Mouse (Mus musculus): ENCODE measurements around the gene Myo1g. TPM values are rescaled to one million over a fixed set of nuclear protein-coding genes. Genes with fewer than 3 reads are reported as not detected.

Myo1g gene
- total and polyA plus RNA-seq, 2 experiments from 2014 or later: 0.62 to 1.5 TPM

DNA sequence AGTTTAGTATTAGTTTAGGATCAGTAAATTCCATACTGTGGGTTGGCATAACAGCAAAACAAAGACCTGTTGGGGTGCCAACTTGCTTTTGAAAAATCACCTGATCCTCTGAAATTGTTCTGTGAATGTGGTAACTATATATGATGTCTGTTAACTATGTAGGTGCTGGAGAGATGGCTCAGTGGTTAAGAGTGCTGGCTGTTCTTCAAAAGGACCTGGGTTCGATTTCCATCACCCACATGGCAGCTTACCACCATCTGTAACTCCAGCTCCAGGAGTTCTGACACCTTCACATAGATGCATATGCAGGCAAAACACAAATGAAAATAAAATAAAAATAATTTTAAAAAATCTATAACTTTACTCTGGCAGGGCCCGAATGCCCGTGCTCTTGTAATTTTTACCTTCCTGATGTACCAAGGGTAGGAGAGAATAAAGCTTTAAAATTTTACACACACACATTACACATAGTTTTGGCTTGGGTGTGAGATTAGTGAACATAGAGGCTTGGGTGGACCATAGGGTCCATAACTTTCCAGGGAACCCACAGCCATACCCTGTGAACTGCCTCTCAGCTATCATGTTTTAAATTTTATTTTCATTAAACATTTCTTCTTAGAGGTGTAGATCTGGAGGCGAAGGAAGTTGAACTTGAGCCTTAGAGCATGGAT is 24.6 kb upstream of the Myo1g start:
- WGBS: 95% methylated on average over 4 of the region's 4 CpGs
- Histone ChIP-seq H3K27me3 (ENCODE audit: insufficient read depth, low read length) (no peaks in the 10 kb centered on the region), H3K4me3 (ENCODE audit: low read depth, low read length) (no peak overlapping the region), H3K27ac (ENCODE audit: low read depth, low read length) (no peak overlapping the region), H3K9me3 (ENCODE audit: low read length) (no peaks in the 10 kb centered on the region), H3K4me2 (ENCODE audit: low read depth, low read length, poor library complexity, severe bottlenecking) (no peak overlapping the region; the same call in 1 of the 2 replicates), H3K36me3 (ENCODE audit: insufficient read depth, low read length) (no peaks in the 10 kb centered on the region), H3K4me1 (ENCODE audit: insufficient read depth, low read length) (0 out of 2 replicates have a peak, but pooled peaks cover 6% of the 10 kb centered on the region), H3K9ac (replicated peaks; ENCODE audit: low read length, poor library complexity, severe bottlenecking) (no peak overlapping the region)
- ATAC-seq (ENCODE audit: low FRiP score) (no peak), DNase-seq (ENCODE audit: low spot score) (no peak)
- TF ChIP-seq CTCF (IDR thresholded peaks at IDR 0.05): no peak

DNA sequence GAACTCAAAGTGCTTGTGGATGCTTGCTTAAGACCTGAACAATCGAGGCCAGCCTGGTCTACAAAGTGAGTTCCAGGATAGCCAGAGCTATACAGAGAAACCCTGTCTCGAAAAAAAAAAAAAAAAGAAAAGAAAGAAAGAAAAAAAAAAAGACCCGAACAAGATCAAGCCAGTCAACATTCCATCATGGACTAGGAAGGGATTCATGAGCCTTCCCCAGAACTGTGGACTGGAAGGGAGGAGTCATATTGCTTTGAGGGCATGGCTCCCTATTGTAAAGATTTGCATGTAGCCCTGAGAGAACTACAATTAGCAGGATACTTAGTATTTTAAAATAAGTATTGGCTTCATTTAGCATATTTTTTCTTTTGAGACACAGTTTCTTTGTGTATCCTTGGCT is 23.9 kb upstream of the Myo1g start:
- no peak for TF ChIP-seq CTCF (IDR thresholded peaks at IDR 0.05)
- H3K36me3 ChIP-seq (ENCODE audit: insufficient read depth, low read length): no peaks in the 10 kb centered on the region
- H3K9ac ChIP-seq (replicated peaks; ENCODE audit: low read length, poor library complexity, severe bottlenecking): no peak overlapping the region
- ATAC-seq (ENCODE audit: low FRiP score): no peak
- no peak overlapping the region for H3K27ac ChIP-seq (ENCODE audit: low read depth, low read length)
- no peak overlapping the region for H3K4me2 ChIP-seq (ENCODE audit: low read depth, low read length, poor library complexity, severe bottlenecking)
- no peaks in the 10 kb centered on the region for H3K9me3 ChIP-seq (ENCODE audit: low read length)
- 76% methylated on average over 3 of the region's 3 CpGs for WGBS
- no peak overlapping the region for H3K4me3 ChIP-seq (ENCODE audit: low read depth, low read length)
- 0 out of 2 replicates have a peak, but pooled peaks cover 6% of the 10 kb centered on the region for H3K4me1 ChIP-seq (ENCODE audit: insufficient read depth, low read length)
- H3K27me3 ChIP-seq (ENCODE audit: insufficient read depth, low read length): no peaks in the 10 kb centered on the region
- DNase-seq (ENCODE audit: low spot score): no peak

DNA sequence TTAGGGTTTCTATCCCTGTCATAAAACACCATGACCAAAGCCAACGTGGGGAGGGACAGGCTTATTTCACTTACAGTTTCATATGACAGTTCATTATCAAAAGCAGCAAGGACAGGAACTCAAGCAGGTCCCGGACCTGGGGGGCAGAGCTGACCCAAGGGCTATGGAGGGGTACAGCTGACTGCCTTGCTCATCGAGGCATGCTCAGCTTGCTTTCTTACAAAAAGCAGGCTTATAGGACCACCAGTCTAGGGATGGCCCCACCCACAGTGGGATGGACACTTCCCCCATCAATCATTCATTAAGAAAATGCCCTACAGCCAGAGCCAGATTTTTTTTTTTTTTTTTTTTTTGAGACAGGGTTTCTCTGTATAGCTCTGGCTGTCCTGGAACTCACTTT is 10.0 kb upstream of the Myo1g start:
- Histone ChIP-seq H3K36me3 (ENCODE audit: insufficient read depth, low read length) (peaks cover 7% of the 10 kb centered on the region), H3K4me2 (ENCODE audit: low read depth, low read length, poor library complexity, severe bottlenecking) (no peak overlapping the region), H3K9ac (replicated peaks; ENCODE audit: low read length, poor library complexity, severe bottlenecking) (no peak overlapping the region), H3K4me3 (ENCODE audit: low read depth, low read length) (no peak overlapping the region), H3K27me3 (ENCODE audit: insufficient read depth, low read length) (no peaks in the 10 kb centered on the region), H3K27ac (ENCODE audit: low read depth, low read length) (no peak overlapping the region), H3K4me1 (ENCODE audit: insufficient read depth, low read length) (no peaks in the 10 kb centered on the region), H3K9me3 (ENCODE audit: low read length) (no peaks in the 10 kb centered on the region)
- WGBS: 90% methylated on average over 3 of the region's 3 CpGs
- no peak for DNase-seq (ENCODE audit: low spot score)
- no peak for TF ChIP-seq CTCF (IDR thresholded peaks at IDR 0.05)
- no peak for ATAC-seq (ENCODE audit: low FRiP score)

DNA sequence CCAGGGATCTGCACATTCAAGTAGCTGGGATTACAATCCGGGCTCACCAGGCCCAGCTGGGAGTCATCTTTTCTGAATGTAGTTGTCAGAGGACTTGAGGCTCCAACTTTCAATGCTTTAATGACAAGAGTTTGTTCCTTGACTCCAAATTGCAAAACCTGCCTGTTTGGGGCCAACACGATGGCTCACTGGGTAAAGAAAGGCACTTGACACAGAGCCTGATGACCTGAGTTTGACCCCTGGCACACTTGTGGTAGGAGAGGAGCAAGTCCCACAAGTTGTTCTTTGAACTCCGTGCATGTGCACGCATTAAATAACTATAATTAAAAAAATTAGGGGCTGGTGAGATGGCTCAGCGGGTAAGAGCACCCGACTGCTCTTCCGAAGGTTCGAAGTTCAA is 9.2 kb upstream of the Myo1g start:
- Histone ChIP-seq H3K36me3 (ENCODE audit: insufficient read depth, low read length) (peaks cover 14% of the 10 kb centered on the region), H3K9ac (replicated peaks; ENCODE audit: low read length, poor library complexity, severe bottlenecking) (no peak overlapping the region), H3K4me1 (ENCODE audit: insufficient read depth, low read length) (no peaks in the 10 kb centered on the region), H3K4me2 (ENCODE audit: low read depth, low read length, poor library complexity, severe bottlenecking) (no peak overlapping the region), H3K4me3 (ENCODE audit: low read depth, low read length) (no peak overlapping the region), H3K9me3 (ENCODE audit: low read length) (no peaks in the 10 kb centered on the region), H3K27ac (ENCODE audit: low read depth, low read length) (no peak overlapping the region), H3K27me3 (ENCODE audit: insufficient read depth, low read length) (no peaks in the 10 kb centered on the region)
- TF ChIP-seq CTCF (IDR thresholded peaks at IDR 0.05): no peak
- ATAC-seq (ENCODE audit: low FRiP score) (no peak), DNase-seq (ENCODE audit: low spot score) (no peak)
- 95% methylated on average over 8 of the region's 8 CpGs for WGBS

DNA sequence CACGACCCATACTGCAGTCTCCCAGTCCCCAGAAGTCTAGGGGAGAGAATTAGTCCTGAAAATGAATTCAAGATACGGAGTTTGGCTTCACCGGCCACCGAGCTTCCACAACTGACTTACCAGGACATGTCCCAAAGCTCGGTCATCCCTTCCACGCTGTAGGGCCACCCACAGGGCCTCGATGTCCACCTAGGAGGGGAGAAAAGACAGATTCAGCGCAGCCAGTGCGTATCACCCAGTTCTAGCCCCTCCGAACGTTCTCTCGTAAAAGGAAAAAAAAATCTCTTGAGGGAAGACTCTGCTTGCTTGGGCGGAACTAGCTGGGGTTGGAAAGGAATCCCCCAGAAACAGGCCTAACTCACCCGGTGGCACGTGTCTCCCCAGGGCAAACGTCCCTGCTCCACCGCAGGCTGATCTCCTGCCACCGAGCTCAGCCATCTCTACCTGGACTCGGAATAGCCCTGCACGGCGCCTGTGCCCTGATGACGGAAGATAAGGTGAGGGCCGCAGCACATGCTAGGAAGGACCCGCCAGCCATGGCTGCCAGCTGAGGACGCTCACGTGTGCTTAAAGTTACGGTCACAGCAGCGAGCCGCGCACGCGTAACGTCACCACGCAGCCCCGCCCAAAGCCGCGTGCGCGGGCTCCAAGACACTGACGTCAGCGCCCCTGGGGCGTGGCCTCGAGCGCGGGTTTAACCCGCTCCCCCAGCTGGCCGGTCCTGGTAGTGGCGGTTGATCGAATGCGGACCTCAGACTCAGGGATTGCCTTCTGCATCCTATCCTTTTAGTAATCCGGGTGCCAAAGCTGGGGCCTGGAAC is 7.6 kb upstream of the Myo1g start:
- peak; percentile 86 for TF ChIP-seq CTCF (IDR thresholded peaks at IDR 0.05)
- DNase-seq (ENCODE audit: low spot score): peak; percentile 99
- no peaks in the 10 kb centered on the region for H3K27me3 ChIP-seq (ENCODE audit: insufficient read depth, low read length)
- peak overlapping the region; percentile 51 for H3K4me3 ChIP-seq (ENCODE audit: low read depth, low read length)
- peak overlapping the region; percentile 85 for H3K4me2 ChIP-seq (ENCODE audit: low read depth, low read length, poor library complexity, severe bottlenecking)
- peaks cover 19% of the 10 kb centered on the region for H3K36me3 ChIP-seq (ENCODE audit: insufficient read depth, low read length)
- peak overlapping the region; percentile 81 for H3K27ac ChIP-seq (ENCODE audit: low read depth, low read length)
- H3K9me3 ChIP-seq (ENCODE audit: low read length): no peaks in the 10 kb centered on the region
- peak overlapping the region; percentile 75 for H3K9ac ChIP-seq (replicated peaks; ENCODE audit: low read length, poor library complexity, severe bottlenecking)
- H3K4me1 ChIP-seq (ENCODE audit: insufficient read depth, low read length): no peaks in the 10 kb centered on the region
- under 1% methylated on average over 51 of the region's 51 CpGs for WGBS
- ATAC-seq (ENCODE audit: low FRiP score): peak; percentile 96

Measured in midbrain, postnatal 0 days (tissue).